Mouse (Mus musculus): Measurements from ENCODE around the gene Plekha8. TPM values are rescaled to one million over a fixed set of nuclear protein-coding genes. Genes with fewer than 3 reads are reported as not detected.

Gene Plekha8
- total RNA-seq (2023), result 10 to 100 TPM in 1 of 2 experiments, 1 to 10 TPM in 1; 9.2 to 10.4 TPM

DNA sequence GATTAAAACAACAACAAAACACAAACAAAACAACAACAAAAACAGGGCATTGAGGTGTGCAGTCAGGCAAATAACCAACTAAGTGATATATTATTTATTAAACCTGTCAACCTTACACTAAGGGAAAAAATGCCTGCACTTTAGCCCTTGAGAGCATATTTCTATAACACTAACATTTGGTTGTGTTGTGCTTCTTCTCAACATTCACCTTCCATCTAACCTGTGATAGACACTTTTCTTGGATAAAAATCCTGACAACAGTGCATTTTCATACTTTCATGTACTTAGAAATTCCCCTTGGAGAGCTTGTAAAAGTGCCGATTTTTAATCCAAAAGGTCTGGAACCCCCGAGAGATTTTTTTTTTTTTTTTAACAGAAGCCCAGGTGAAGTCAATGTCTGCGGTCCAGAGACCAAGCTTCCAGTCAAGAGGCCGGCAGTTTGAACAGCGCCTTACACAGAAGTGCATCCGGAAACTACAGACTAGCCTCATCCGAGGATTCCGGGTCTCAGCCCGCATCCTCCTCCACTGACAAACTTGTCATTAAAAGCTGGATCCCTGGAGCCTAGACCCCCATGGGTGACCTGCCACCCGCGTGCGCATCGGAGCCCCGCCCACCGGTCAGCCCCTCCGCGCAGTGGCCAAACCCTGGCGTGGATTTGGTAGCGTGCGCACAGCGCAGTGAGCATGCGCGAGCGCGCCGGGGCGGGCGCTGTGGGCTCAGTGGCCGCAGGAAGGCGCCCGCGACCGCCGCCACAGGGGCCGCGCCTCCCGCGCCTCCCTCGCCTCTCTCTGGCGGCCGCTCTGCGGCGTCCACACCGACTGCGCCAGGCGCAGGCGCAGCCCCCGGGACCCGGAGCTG is at the start of gene Plekha8:
Gene Plekha8, plus strand, starts transcription at position 643 of the 861 bp plus-strand sequence.

DNA sequence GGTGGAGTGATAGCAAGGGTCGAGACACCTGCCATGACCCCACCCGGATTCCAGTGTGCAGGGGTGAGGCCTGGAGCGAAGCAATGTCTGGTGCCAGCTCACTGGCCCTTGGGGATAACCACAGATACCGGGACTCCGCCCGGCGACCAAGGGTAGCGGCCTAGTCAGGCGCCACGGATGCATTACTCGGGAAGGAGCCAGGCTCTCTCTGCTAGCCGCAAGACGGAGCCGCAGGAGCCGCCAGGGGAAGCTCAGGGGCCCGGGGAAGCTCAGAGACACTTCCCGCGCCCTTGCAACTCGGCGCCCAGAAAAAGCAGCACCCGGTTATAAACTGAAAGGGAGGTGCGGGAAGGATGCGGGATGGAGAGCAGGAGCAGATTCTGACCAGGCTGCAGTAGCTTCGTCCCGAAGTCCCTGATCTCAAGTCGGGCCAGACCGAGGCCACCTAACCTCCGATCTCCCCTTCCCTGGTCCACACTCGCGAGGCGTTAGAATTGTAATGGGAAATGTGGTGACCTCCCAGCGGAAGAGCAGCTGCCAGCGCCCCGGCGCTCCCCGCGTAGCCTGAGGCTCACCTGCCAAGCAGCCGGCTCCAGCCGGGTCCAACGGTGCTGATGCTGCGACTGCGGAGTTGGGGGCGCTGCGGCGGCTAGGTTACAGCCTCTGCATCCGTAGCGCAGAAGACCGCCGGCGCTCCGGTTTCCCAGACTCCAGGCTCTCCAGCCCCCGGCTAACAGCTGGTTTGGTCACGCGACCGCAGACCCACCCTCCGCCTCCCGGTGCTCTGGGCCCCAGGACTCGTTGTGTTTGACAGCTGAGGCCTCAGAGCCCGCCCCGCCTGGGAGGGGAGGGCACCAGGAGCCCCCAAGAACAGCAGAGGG is 29.0 kb upstream of the Plekha8 start, which contains the start of gene Scrn1:
Gene Scrn1, minus strand, starts transcription at position 825 of the 881 bp plus-strand sequence.

DNA sequence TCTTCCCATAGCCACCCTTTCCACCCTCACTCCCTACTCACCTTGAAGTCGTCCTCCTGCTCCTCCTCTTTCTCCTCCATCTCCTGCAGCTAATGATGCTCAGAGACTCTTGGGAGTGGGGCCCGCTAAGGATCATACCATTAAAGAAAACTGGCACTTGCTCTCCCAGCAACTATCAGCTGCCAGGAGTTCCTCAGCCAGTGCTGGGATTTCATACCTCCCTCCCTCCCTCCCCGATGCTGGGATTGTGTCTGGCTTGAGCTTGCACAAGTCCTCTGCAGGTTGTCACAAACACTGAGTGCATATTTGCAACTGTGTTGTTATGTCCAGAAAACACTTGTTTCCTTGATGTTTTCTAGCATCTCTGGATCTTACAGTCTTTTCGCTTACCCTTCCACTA is 2.3 kb downstream of the Plekha8 start, which contains the start of gene Fkbp14:
Gene Fkbp14, minus strand, starts transcription at position 101 of the 400 bp plus-strand sequence.

DNA sequence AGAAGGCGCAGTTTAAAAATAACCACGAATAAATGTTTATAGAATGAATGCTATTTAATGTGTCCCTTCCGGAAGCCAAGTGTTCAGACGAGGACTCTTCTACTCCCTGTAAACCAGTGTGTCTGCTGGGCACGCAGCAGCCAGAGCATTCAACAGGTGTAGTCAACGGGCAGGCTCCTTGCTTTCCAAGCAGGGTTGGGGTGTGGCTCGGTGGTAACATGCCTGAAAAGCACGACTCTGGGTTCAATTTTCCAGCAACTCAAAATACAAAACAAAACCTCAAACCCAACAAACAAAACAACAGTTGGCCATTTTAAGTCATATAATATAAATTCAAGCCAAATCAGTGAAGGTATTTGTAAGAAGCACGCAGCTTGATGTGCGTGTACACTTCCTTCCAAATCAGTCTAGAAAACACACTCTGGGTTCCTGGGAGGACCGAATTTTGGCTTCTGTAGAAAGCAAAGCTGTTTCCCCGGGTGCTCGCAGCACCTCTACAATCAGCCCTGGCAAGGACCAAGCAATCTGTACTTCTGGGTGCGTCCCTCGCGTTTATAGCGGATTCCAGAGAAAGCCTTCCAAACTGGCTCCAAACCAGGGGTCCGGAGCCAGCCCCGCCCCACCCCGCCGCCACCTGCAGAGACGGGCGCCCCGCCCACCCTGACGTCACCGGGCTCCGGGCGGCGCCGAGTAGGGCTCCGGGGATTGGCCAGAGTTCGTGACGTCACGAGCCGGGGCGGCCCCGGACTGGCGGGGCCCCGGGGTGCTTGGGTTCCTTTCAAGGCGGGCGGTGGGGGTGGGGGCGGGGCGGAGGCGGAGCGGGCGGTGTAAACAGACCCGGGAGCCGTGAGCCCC is 86.2 kb downstream of the Plekha8 start, which contains the start of gene Mturn:
Gene Mturn, plus strand, starts transcription at position 734 of the 855 bp plus-strand sequence.

Other genes starting within 250 kb of the Plekha8 start
- not detected for gene Wipf3, start 165.5 kb upstream of the Plekha8 start, total RNA-seq (2023)
- not detected for gene Scrn1, start 28.6 kb upstream of the Plekha8 start, total RNA-seq (2023)
- under 1 TPM; 0.42 to 0.64 TPM for gene Fkbp14, start 2.2 kb downstream of the Plekha8 start, total RNA-seq (2023)
- gene Mturn, start 86.5 kb downstream of the Plekha8 start, total RNA-seq (2023), result 10 to 100 TPM; 14.4 to 15.3 TPM
- 10 to 100 TPM; 48.5 to 48.9 TPM for gene Znrf2, start 221.8 kb downstream of the Plekha8 start, total RNA-seq (2023)

Data from B cell, adult 67 days (primary cell).